In genomic region chr17:84820603-84821002, GRCm38 (mm10) we compare ENCODE assay signal across 10 mouse cellular contexts. TPM values are rescaled to one million over a fixed set of nuclear protein-coding genes. Genes with fewer than 3 reads are reported as not detected.
DNase-seq lines count a peak whose midpoint lies in the region; ATAC-seq and TF ChIP-seq lines count a peak whose summit lies in the region.
"Had no signal": no experiment of that assay in that cellular context is flagged by ENCODE, and none has a peak within 500 bp of the region (broad histone marks: within the 10 kb centered on the region; RNA-seq: fewer than 3 reads in every experiment).

No protein-coding gene starts in this region.

- ATAC-seq in kidney, postnatal 0 days (replicated peaks; ENCODE audit: low FRiP score, low read depth) = no peak
- no peak for ATAC-seq in kidney, embryonic 14.5 days (ENCODE audit: low FRiP score, low TSS enrichment)
- no peak for ATAC-seq in G1E (ENCODE audit: extremely low read depth, insufficient number of reproducible peaks, low FRiP score, poor library complexity, severe bottlenecking)

- intact Hi-C loops in left cerebral cortex, postnatal 36 days (cut with DNase I) = no loop called here

- H3K4me1 ChIP-seq in kidney, postnatal 0 days (replicated peaks; ENCODE audit: insufficient read depth, low read length) = no peaks in the 10 kb centered on the region
- H3K4me1 ChIP-seq in kidney, embryonic 14.5 days (ENCODE audit: control insufficient read depth, insufficient read depth, low read length) = no peaks in the 10 kb centered on the region
- no peaks in the 10 kb centered on the region for H3K4me1 ChIP-seq in G1E (ENCODE audit: insufficient read depth, low read depth, low read length)
- H3K4me1 ChIP-seq: liver, embryonic 13.5 days had no signal

- DNase-seq in kidney, postnatal 0 days (ENCODE audit: low spot score) = peak; percentile 73
- DNase-seq in G1E (ENCODE audit: low spot score) = peak; percentile 7
- DNase-seq in adrenal gland, postnatal 36 days = peak; percentile 43 to 49
- DNase-seq in kidney, postnatal 4 days = peak; percentile 80 to 82
- DNase-seq in B cell, adult 2 months = no peak
- DNase-seq in natural killer cell, adult 2 months (ENCODE audit: low spot score in 2 of 2) = no peak
- no peak for DNase-seq in left cerebral cortex, postnatal 36 days (ENCODE audit: low spot score in 2 of 2)
- DNase-seq: liver, embryonic 13.5 days had no signal

- H3K4me3 ChIP-seq in kidney, postnatal 0 days (replicated peaks; ENCODE audit: low read depth, low read length) = no peak overlapping the region
- H3K4me3 ChIP-seq in kidney, embryonic 14.5 days (ENCODE audit: low read length) = no peak overlapping the region
- no peak overlapping the region for H3K4me3 ChIP-seq in G1E (ENCODE audit: low read depth, low read length)
- H3K4me3 ChIP-seq: liver, embryonic 13.5 days had no signal

- H3K4me2 ChIP-seq in kidney, postnatal 0 days (ENCODE audit: low read length) = no peak overlapping the region
- H3K4me2 ChIP-seq in kidney, embryonic 14.5 days (replicated peaks; ENCODE audit: low read depth, low read length) = no peak overlapping the region
- H3K4me2 ChIP-seq: heart, embryonic 11.5 days; liver, embryonic 13.5 days had no signal

- H3K9ac ChIP-seq in kidney, postnatal 0 days (ENCODE audit: low read depth, low read length) = no peak overlapping the region
- no peak overlapping the region for H3K9ac ChIP-seq in kidney, embryonic 14.5 days (ENCODE audit: low read depth, low read length)
- H3K9ac ChIP-seq: liver, embryonic 13.5 days had no signal

- H3K27ac ChIP-seq in kidney, postnatal 0 days = no peak overlapping the region
- H3K27ac ChIP-seq in kidney, embryonic 14.5 days (ENCODE audit: low read depth, low read length) = no peak overlapping the region
- H3K27ac ChIP-seq: liver, embryonic 13.5 days had no signal

- no peak for TF ChIP-seq CTCF in kidney, postnatal 0 days (IDR thresholded peaks at IDR 0.05; ENCODE audit: low read depth)
- TF ChIP-seq CTCF in G1E (IDR thresholded peaks at IDR 0.05; ENCODE audit: low read depth, low read length) = no peak

- no peaks in the 10 kb centered on the region for H3K36me3 ChIP-seq in kidney, postnatal 0 days (ENCODE audit: insufficient read depth, low read length)
- H3K36me3 ChIP-seq in kidney, embryonic 14.5 days (ENCODE audit: control insufficient read depth, insufficient read depth, low read length) = no peaks in the 10 kb centered on the region
- H3K36me3 ChIP-seq in G1E (replicated peaks) = no peaks in the 10 kb centered on the region
- H3K36me3 ChIP-seq: liver, embryonic 13.5 days had no signal

- no peaks in the 10 kb centered on the region for H3K27me3 ChIP-seq in kidney, postnatal 0 days (ENCODE audit: insufficient read depth, low read length)
- no peaks in the 10 kb centered on the region for H3K27me3 ChIP-seq in kidney, embryonic 14.5 days (ENCODE audit: control insufficient read depth, insufficient read depth, low read length)
- H3K27me3 ChIP-seq in G1E (ENCODE audit: insufficient read depth, low read length) = peaks cover 6% of the 10 kb centered on the region
- H3K27me3 ChIP-seq: liver, embryonic 13.5 days had no signal

- H3K9me3 ChIP-seq in kidney, postnatal 0 days (replicated peaks; ENCODE audit: low read length) = no peaks in the 10 kb centered on the region
- no peaks in the 10 kb centered on the region for H3K9me3 ChIP-seq in kidney, embryonic 14.5 days (ENCODE audit: control insufficient read depth, low read length)
- no peaks in the 10 kb centered on the region for H3K9me3 ChIP-seq in G1E (replicated peaks)
- H3K9me3 ChIP-seq: liver, embryonic 13.5 days had no signal

- WGBS in kidney, postnatal 0 days = 7% methylated on average over 4 of the region's 4 CpGs
- 13% methylated on average over 4 of the region's 4 CpGs for WGBS in kidney, embryonic 14.5 days

RNA-seq across cellular contexts. Expression of gene Lrpprc, which starts 30.0 kb away (rescaled TPM):
- 31.2 and 34.1 TPM in 2 replicates for polyA plus RNA-seq in kidney, postnatal 0 days (2015; fragmentation: Nextera tagmentation; extraction: Ambion mirVana)
- polyA plus RNA-seq in kidney, embryonic 14.5 days (2014; fragmentation: Nextera tagmentation; extraction: Ambion mirVana) = 26.9 and 64.7 TPM in 2 replicates
- total RNA-seq in G1E (2014; fragmentation: Nextera tagmentation) = 111 and 136 TPM in 2 replicates
- 116 and 121 TPM in 2 replicates for total RNA-seq in G1E (2017)
- polyA plus RNA-seq in G1E (2012) = 16.7 and 16.9 TPM in 2 replicates
- total RNA-seq in adrenal gland, postnatal 36 days (2021) = 10 to 100 TPM; 73.2 to 82.1 TPM
- 10 to 100 TPM; 57.0 to 67.4 TPM for total RNA-seq in left cerebral cortex, postnatal 36 days (2021)

Comparison
In these comparisons a context has a peak if more than half of its experiments do, and no peak if none do; other contexts are left out.
1. DNase-seq: peak in kidney, postnatal 0 days (single experiment), G1E (single experiment), adrenal gland, postnatal 36 days (2 of 2) and kidney, postnatal 4 days (2 of 2); none in B cell, adult 2 months (0 of 2), natural killer cell, adult 2 months (0 of 2) and left cerebral cortex, postnatal 36 days (0 of 2).